Mouse (Mus musculus): Measurements from ENCODE around the gene Scn4b. TPM values are rescaled to one million over a fixed set of nuclear protein-coding genes. Genes with fewer than 3 reads are reported as not detected.

Scn4b gene
- total RNA-seq, 2 experiments from 2014 or later: 0.20 to 0.22 TPM

- intact Hi-C loops (cut with DNase I): no loop called here
- DNase-seq: no peak
Measured at GRCm38 (mm10) chr9:45125211-45125610, 13.0 kb upstream of the Scn4b start.

- intact Hi-C loops (cut with DNase I): no loop called here
Measured at GRCm38 (mm10) chr9:45126941-45127340, 11.3 kb upstream of the Scn4b start.

DNA sequence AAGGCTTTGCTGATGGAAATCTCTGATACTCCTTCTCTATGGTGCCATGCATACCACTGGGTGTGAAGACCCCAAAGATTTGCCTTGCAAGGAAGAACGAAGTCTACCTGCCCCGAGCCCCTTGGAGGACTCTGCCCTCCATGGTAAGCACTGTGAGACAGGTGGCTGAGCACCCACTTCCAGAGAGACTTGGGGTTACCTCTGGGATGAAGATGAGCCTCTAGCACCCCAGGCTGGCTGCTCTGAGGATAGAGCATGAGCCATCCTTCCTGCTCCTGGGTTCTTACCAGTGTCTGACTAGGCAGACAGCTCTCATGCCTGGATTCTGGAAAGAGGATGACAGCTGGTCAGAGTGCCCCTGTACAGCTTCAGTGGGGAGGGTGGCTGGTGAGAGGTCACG is 8.1 kb upstream of the Scn4b start:
- intact Hi-C loops (cut with DNase I): loop anchor here (5.0 kb wide), 1 partner anchor 108 kb away; no protein-coding TSS in a partner anchor

More at GRCm38 (mm10) chr9:45126941-45127340, 11.3 kb upstream of the Scn4b start:
- DNase-seq: no peak

DNA sequence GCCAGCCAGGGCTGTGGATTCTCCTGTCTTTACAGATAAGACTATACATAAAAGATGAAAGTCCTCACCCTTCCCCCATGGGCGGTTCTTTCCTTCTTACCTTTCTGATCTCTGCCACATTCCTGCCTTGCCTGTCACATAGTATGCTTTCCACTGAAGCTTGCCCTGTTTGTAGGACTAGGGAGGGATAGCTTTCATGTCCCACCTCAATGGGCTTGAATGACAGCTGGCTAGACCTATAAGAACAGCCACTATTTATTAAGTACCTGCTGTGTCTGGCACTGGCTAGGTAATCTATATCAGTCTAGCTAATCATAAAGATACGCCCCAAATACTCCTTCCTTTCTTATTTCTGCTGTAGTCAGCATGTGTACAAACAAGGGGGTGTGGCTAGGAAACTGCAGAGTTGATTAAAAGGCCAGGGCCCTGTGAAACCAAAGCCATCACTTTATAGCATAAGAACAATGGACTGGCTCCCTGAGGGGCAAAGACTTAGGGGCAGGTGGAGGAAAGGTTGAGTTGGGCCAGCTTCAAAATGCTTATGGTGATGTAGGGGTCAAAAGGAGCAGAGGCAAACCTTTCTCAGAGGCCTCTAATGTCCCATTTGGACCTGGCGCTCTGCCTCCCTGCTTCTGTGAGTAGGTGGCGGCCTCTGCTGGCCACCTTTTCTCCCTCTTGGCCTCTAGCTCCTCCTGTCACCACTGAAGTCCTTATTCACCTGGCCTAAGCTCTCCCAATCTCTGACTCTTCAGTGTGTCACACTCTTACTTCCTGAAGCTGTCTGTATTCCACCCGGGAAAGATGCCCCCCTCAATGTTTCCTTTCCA is 4.5 kb upstream of the Scn4b start:
- peak; percentile 64 to 77 for DNase-seq
- intact Hi-C loops (cut with DNase I): loop anchor here (5.0 kb wide), 1 partner anchor 111 kb away; no protein-coding TSS in a partner anchor

More for the DNA sequence above, 8.1 kb upstream of the Scn4b start:
- no peak for DNase-seq

DNA sequence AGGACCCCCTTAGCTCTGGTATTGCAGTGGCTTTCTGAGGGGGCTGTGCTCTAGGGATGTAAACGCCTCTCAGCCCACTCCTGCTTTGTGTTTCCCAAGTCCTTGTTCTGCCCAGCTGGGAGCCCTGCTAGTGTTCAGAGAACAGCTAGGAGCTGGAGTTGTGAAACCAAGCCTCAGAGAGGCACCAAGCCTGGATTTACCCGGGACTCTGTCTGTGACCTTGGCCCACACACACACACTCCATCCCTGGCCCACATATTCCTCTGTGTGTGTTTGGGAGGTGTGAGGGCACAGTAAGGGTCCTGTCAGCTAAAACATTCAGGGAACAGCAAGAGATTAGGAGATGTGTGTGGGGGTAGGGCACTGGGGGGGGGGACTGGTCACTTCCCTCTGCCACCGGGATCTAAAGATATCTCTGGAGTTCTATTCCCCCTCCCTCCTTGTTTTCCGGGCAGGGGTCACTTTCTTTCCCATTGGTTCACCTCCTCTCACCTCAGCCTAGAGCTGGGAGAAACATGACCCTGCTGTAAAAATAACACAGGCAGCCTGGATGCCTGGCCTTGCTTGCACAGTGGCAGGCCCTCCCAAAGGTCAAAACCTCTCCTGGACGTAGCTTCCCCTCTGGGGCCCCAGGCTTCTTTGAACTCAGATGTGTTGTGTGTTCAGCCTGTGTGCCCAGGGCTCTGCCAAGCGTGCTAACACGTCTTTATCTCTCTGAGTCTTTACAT is 1.6 kb upstream of the Scn4b start:
- no peak for DNase-seq
- intact Hi-C loops (cut with DNase I): loop anchor here (5.0 kb wide), 1 partner anchor 89 kb away; no protein-coding TSS in a partner anchor

DNA sequence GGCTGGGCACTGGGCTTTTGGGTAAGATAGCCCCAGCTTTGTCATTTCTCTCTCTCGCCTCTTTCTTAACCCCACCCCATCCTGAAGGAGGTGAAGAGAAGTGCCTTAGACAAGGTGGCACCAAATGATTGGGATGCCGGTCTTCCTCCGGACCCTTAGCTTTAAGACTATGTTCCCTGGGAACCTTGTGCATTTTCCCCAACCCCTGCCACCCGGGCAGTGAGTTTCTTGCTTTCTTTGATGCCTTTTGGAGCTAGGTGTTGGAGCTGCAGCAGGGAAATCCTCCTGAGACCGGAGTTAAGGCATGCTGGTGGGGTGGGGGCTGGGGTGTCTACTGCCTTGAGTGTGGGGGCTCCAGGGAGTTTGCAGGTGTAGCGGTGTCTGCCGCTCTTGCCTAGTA is 887 bp downstream of the Scn4b start:
- intact Hi-C loops (cut with DNase I): loop anchor here (5.0 kb wide), 1 partner anchor 92 kb away; no protein-coding TSS in a partner anchor
- no peak for DNase-seq

- intact Hi-C loops (cut with DNase I): loop anchor here (10.0 kb wide), 1 partner anchor 356 kb away; no protein-coding TSS in a partner anchor
- DNase-seq: no peak
Measured at GRCm38 (mm10) chr9:45140945-45141344, 2.8 kb downstream of the Scn4b start.

DNA sequence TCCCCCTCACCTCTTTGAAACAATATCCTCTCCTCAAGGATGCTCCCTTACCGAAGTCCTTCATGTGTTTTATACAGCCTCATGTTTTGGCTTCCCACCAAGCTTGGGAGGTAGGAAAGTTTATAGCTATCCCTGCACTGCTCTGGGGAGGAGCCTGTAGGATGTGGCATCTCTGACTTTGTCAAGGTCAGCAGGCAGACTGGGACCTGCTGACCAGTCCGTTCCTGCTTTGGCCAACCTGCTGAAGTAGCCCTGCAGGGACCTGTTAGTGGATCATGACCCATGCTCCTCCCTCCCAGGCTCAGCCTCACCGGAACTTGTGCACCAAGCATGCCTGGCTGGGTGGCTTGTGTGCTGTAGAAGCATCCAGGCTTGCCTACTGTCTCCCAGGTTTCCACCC is 4.5 kb downstream of the Scn4b start:
- intact Hi-C loops (cut with DNase I): loop anchor here (10.0 kb wide), 1 partner anchor 358 kb away; no protein-coding TSS in a partner anchor
- no peak for DNase-seq

DNA sequence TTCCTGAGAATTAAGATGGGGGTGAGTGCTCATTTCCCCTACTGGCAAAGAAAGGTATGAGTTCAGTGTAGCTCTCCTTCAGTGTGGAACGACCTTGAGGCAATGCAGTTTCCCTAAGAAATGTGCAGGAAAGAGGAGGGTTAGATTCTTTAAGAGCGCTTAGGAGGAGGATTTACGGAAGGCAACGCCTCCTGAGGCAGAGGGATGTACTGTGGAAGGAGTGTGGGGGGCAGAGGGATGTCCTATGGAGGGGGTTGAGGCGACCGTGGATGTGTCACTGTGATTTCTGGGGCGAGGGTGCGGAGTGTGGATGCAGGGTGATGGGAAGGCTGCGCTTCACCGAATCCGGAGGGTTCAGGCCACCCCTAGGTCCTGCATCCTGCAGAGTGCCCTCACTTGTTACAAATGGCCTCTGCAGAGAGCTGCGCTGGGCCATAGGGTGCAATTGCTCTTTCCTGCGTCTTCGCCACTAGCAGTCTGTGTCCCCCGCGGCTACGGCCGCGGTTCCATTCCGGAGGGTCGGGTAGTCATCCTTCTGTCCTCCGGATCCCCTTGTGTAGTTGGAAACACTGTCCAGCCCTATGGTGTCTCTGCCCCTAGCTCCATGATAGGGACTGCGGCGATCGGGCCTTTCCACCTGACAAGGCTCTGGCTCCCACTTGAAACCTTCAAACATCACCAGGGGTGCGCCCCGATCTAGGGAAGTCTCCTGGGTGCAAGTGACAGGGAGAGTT is 7.5 kb downstream of the Scn4b start:
- intact Hi-C loops (cut with DNase I): loop anchor here (1.0 to 10.0 kb wide), 3 partner anchors 24 to 361 kb away; no protein-coding TSS in a partner anchor

DNA sequence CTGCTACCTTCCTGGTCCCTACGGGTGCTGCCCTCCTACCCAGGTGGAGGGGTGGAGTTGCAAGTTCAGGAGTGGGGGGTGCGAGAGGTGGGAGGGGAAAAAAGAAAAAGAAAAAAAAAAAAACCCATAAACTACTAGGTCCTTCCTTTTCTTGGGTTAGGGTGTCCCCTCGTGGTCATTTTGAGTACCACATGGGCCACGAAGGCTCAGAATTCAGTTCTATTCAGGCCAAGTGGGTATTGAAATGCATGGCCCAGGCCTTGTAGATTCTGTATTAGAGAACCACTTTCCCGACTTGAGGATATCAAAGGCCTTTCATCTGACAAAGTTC is 8.0 kb downstream of the Scn4b start:
- intact Hi-C loops (cut with DNase I): loop anchor here (1.0 to 10.0 kb wide), 3 partner anchors 25 to 361 kb away; no protein-coding TSS in a partner anchor
- peak; percentile 68 to 85 for DNase-seq

More for the DNA sequence above, 7.5 kb downstream of the Scn4b start:
- no peak for DNase-seq

- intact Hi-C loops (cut with DNase I): no loop called here
- no peak for DNase-seq
Measured at GRCm38 (mm10) chr9:45150933-45151332, 12.7 kb downstream of the Scn4b start.

GRCm38 (mm10) chr9:45153361-45153760 is 15.2 kb downstream of the Scn4b start:
- no peak for DNase-seq
- intact Hi-C loops (cut with DNase I): no loop called here

- intact Hi-C loops (cut with DNase I): no loop called here
- DNase-seq: no peak
Measured at GRCm38 (mm10) chr9:45167903-45168302, 29.7 kb downstream of the Scn4b start.

DNA sequence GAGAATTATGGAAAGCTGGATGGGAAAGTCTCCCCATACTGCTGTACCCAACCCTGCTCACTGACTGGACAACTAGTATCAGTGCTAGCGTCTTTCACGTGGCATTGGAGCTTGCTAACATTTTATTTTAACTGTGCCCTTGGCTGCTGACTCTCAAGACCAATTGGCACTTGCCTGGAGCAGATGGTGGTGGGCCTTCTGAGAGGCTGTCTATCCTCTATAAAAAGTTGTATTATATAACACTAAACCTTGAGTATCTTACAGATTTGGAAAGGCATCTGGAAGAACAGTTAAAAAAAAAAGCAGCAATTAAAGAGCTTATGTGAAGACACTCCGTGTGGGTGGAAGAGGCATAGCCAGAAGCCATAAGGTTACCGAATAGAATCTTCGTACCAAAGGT is 32.0 kb downstream of the Scn4b start:
- DNase-seq: no peak
- intact Hi-C loops (cut with DNase I): no loop called here

- intact Hi-C loops (cut with DNase I): no loop called here
- DNase-seq: no peak
Measured at GRCm38 (mm10) chr9:45171073-45171610, 32.9 kb downstream of the Scn4b start.

DNA sequence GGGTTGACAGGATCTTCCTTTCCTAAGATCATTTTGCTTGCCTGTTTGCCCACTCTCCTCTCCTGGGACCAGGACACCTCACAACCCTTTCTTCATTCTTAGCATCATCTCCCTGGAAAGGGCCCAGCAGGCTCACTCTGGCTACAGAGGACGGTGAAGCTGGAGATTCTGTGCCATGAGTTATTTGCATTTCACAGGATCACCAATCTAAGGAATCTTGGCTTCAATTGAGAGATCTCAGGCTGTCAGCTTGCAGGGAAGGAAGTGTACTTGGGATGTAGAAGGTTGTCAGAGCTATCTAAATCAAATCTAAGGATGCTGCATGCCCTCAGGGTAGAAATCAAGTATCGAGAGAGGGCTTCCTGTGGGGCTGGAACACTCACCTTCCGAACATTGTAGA is 35.3 kb downstream of the Scn4b start:
- no peak for DNase-seq
- intact Hi-C loops (cut with DNase I): no loop called here

DNA sequence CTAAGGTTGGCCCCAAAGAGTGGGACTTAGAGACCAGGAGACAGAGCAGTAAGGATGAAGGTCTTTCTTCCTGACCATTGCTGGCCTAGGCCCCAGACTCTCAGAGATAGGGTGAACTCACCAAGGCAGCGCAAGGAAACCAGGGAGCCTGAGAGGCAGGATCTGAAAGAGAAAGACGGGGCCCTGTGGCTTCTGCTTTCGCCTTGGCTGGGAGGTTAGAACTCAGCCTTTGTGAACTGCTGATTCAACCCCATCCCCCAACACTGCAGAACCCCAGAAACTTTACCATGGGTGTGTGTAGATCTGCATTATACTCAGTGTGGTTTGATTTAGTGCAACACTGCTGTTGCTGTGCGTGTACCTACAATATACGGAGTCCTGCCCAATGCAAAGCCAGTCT is 41.1 kb downstream of the Scn4b start:
- intact Hi-C loops (cut with DNase I): no loop called here
- DNase-seq: no peak

DNA sequence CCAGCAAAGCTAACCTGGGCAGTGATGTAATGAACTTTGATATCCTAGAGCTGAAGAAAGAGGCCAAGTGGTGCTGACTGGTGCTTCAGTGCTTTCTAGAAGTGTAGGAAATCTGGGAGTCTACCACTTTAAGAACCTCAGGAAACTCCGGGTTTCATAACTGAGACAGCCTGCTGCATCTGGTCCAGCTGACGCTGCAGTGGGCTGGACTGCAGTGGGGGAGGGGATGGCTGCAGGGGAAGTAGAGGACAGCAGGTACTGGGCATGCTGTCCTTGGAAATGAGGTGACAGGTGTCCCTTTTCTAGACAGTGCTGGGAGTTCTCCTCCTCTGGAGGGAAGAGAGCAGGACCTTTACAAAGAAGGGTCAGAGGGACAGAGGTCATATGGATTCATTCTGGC is 43.6 kb downstream of the Scn4b start, which contains the start of gene BC049352:
TSS of gene BC049352 (plus strand) at position 238 of the 400 bp plus-strand sequence.
- intact Hi-C loops (cut with DNase I): no loop called here

GRCm38 (mm10) chr9:45182521-45182920 is 44.3 kb downstream of the Scn4b start:
- intact Hi-C loops (cut with DNase I): no loop called here

More for the DNA sequence above, 43.6 kb downstream of the Scn4b start, which contains the start of gene BC049352:
- no peak for DNase-seq

DNA sequence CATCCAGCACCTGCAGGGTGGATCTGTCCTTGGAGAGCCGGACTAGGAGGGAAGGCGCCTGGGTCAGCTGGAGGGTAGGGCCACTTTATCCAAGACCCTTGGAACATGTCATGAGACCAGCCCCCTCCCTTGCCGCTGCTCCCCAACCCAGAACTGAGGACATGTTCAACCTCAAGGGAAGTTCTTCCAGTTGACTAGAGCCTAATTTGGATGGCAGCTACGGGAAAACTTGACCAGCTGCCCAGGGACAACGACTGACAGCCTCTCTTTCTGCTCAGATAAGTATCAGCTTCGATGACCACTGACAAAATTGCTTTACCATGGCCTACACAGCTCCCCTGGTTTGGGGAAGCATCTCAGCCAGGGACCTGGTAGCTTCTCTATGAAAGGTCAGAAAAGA is 45.1 kb downstream of the Scn4b start:
- intact Hi-C loops (cut with DNase I): no loop called here
- DNase-seq: no peak

More at GRCm38 (mm10) chr9:45182521-45182920, 44.3 kb downstream of the Scn4b start:
- no peak for DNase-seq
